Mouse (Mus musculus) frontal cortex, postnatal 10 days (tissue): ENCODE measurements at regions not wholly inside any gene's neighbourhood (a gene's known extent, or its start where the extent isn't known, plus 50 kb on each side); places are given as distances from the start of the nearest gene placed in this dataset.

ENCODE experiments used
- DNase-seq, 2 experiments: peaks; one replicate each; pipeline ENCODE4 v3.0.0; 2022; ENCODE audit warnings: low spot score in 2 of 2, mixed read lengths in 1 of 2

GRCm38 (mm10) chr2:133221762-133222556 lies 276.3 kb upstream of the Fermt1 start:
- no peak for DNase-seq

GRCm38 (mm10) chr2:133235175-133235920 lies 289.6 kb upstream of the Fermt1 start:
- DNase-seq: peak in 1 of 2 experiments; percentile 4

- no peak for DNase-seq
Measured at GRCm38 (mm10) chr2:133252131-133252530, 299.8 kb upstream of the Bmp2 start.

- DNase-seq: no peak
Measured at GRCm38 (mm10) chr2:133274424-133274823, 277.5 kb upstream of the Bmp2 start.

GRCm38 (mm10) chr2:133278546-133278945 lies 273.4 kb upstream of the Bmp2 start:
- no peak for DNase-seq

GRCm38 (mm10) chr2:133279275-133279674 lies 272.7 kb upstream of the Bmp2 start:
- no peak for DNase-seq

GRCm38 (mm10) chr2:133282692-133283091 lies 269.3 kb upstream of the Bmp2 start:
- no peak for DNase-seq

GRCm38 (mm10) chr2:133283709-133284108 lies 268.2 kb upstream of the Bmp2 start:
- DNase-seq: no peak

- no peak for DNase-seq
Measured at GRCm38 (mm10) chr2:133294136-133294535, 257.8 kb upstream of the Bmp2 start.

- peak in 1 of 2 experiments; percentile 12 for DNase-seq
Measured at GRCm38 (mm10) chr2:133305936-133306335, 246.0 kb upstream of the Bmp2 start.

GRCm38 (mm10) chr2:133311001-133311400 lies 241.0 kb upstream of the Bmp2 start:
- DNase-seq: no peak

GRCm38 (mm10) chr2:133326290-133327050 lies 225.5 kb upstream of the Bmp2 start:
- no peak for DNase-seq

GRCm38 (mm10) chr2:133327653-133328052 lies 224.3 kb upstream of the Bmp2 start:
- DNase-seq: no peak

- no peak for DNase-seq
Measured at GRCm38 (mm10) chr2:133336177-133336901, 215.6 kb upstream of the Bmp2 start.

GRCm38 (mm10) chr2:133338150-133338549 lies 213.8 kb upstream of the Bmp2 start:
- no peak for DNase-seq

- no peak for DNase-seq
Measured at GRCm38 (mm10) chr2:133341352-133341751, 210.6 kb upstream of the Bmp2 start.

GRCm38 (mm10) chr2:133345964-133346788 lies 205.8 kb upstream of the Bmp2 start:
- no peak for DNase-seq

- no peak for DNase-seq
Measured at GRCm38 (mm10) chr2:133346789-133347424, 205.1 kb upstream of the Bmp2 start.

- DNase-seq: no peak
Measured at GRCm38 (mm10) chr2:133351306-133351705, 200.7 kb upstream of the Bmp2 start.

- DNase-seq: no peak
Measured at GRCm38 (mm10) chr2:133352800-133353199, 199.2 kb upstream of the Bmp2 start.
